Mouse (Mus musculus) activated CD4-positive, CD25-positive, alpha-beta regulatory T cell, adult 4 months (primary cell): ENCODE measurements around the gene Alg2. TPM values are rescaled to one million over a fixed set of nuclear protein-coding genes. Genes with fewer than 3 reads are reported as not detected.

ENCODE experiments used
- polyA plus RNA-seq, 2 experiments: library from polyadenylated mRNA; unstranded; fragments of 100-300 nt; shearing (Covaris generic); gene quantifications; one replicate each; pipeline ENCODE4 v1.2.1; 2017

The Alg2 gene
- polyA plus RNA-seq, 2 experiments from 2014 or later: 6.4 to 9.8 TPM

Other genes starting within 250 kb of the Alg2 start
- 10 to 100 TPM; 35.2 to 38.2 TPM for gene Tgfbr1, start 121.1 kb downstream of the Alg2 start, polyA plus RNA-seq
- gene Sec61b, start 325 bp upstream of the Alg2 start, polyA plus RNA-seq: 100 to 1,000 TPM; 366 to 372 TPM